Mouse (Mus musculus): Measurements from ENCODE around the gene Sgsm2. TPM values are rescaled to one million over a fixed set of nuclear protein-coding genes. Genes with fewer than 3 reads are reported as not detected.

Sgsm2 gene
- polyA plus RNA-seq, 1 experiment, result 2.3 TPM

DNA sequence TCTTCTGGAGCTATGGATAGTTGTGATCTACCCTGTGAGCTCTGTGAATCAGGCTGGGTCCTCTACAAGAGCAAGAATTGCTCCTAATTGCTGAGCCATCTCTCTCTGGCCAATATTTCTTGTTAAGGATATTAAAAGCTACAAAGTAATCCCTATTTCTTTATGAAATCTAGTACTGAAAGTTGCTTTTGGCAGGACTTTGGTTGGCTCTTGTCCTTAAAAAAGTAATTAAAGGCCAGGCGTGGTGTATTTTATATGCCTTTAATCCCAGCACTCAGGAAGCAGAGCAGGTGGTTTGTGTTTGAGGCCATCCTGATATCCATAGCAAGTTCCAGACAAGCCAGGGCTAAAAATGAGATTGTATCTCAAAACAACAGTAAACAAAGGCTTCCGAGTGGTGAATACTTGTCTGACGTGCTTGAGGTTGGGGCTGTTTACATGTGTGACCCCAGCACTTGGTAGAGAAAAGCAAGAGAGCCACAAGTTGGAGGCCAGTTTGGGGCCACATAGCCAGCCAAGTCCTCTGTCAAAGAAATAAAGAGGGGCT is 92.7 kb downstream of the Sgsm2 start:
- no peak overlapping the region for H3K27ac ChIP-seq (ENCODE audit: insufficient read depth, low read depth, low read length)
- no peak for TF ChIP-seq POLR2A (IDR thresholded peaks at IDR 0.05; ENCODE audit: borderline replicate concordance, low read depth, low read length)
- TF ChIP-seq CTCF (IDR thresholded peaks at IDR 0.05; ENCODE audit: low read depth, low read length), result no peak
- H3K4me3 ChIP-seq (ENCODE audit: insufficient read depth, low read length), result no peak overlapping the region
- peaks cover 4% of the 10 kb centered on the region for H3K4me1 ChIP-seq (ENCODE audit: control insufficient read depth, insufficient read depth, low read length)

DNA sequence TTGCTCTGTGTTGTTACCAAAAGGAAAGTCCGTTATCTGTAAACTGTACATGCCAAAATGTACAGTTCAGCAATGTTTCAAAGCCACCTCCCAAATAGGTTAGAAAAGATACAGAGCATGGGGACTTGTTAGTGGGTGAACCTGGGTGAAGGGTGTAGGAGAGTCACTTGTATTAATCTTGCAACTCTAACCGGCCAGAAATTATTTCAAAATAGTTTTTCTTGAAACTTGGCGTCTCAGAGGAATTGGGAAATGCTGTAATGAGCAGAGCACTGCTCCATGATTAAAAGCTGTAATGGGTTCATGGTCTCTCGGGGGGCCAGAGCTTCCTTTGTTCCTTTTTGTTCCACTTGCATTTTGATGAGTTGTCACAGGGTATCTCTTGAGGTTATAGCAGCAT is 96.2 kb downstream of the Sgsm2 start:
- H3K4me1 ChIP-seq (ENCODE audit: control insufficient read depth, insufficient read depth, low read length), result peaks cover 4% of the 10 kb centered on the region
- no peak overlapping the region for H3K27ac ChIP-seq (ENCODE audit: insufficient read depth, low read depth, low read length)
- TF ChIP-seq CTCF (IDR thresholded peaks at IDR 0.05; ENCODE audit: low read depth, low read length) (no peak), POLR2A (IDR thresholded peaks at IDR 0.05; ENCODE audit: borderline replicate concordance, low read depth, low read length) (no peak)
- H3K4me3 ChIP-seq (ENCODE audit: insufficient read depth, low read length), result no peak overlapping the region

Other genes with a start within 250 kb of the Sgsm2 start
- 13.5 and 14.5 TPM in 2 replicates for gene Cluh, start 247.6 kb downstream of the Sgsm2 start, polyA plus RNA-seq (2012; ENCODE audit: insufficient read depth, insufficient read length, missing spikeins)
- 59.9 and 67.9 TPM in 2 replicates for gene Pafah1b1, start 172.4 kb downstream of the Sgsm2 start, polyA plus RNA-seq (2012; ENCODE audit: insufficient read depth, insufficient read length, missing spikeins)
- 8.9 and 9.2 TPM in 2 replicates for gene Mettl16, start 126.2 kb downstream of the Sgsm2 start, polyA plus RNA-seq (2012; ENCODE audit: insufficient read depth, insufficient read length, missing spikeins)
- 26.2 and 29.9 TPM in 2 replicates for gene Mnt, start 66.1 kb downstream of the Sgsm2 start, polyA plus RNA-seq (2012; ENCODE audit: insufficient read depth, insufficient read length, missing spikeins)
- 6.6 and 7.9 TPM in 2 replicates for gene Tsr1, start 1.0 kb upstream of the Sgsm2 start, polyA plus RNA-seq (2012; ENCODE audit: insufficient read depth, insufficient read length, missing spikeins)
- gene Smg6, start 28.8 kb upstream of the Sgsm2 start, polyA plus RNA-seq (2012; ENCODE audit: insufficient read depth, insufficient read length, missing spikeins), result 13.7 and 14.7 TPM in 2 replicates
- gene Srr, start 28.9 kb upstream of the Sgsm2 start, polyA plus RNA-seq (2012; ENCODE audit: insufficient read depth, insufficient read length, missing spikeins), result 13.6 and 17.5 TPM in 2 replicates